Mouse (Mus musculus) embryonic facial prominence, embryonic 12.5 days (tissue): Measurements from ENCODE around the gene Retreg1. TPM values are rescaled to one million over a fixed set of nuclear protein-coding genes. Genes with fewer than 3 reads are reported as not detected.
"Not testable (repeated sequence)": the region's sequence is repeated elsewhere in the genome, so short reads cannot be mapped to it uniquely, and the experiment has no call there.

Experiments used
- ATAC-seq: fragments of 200-750 bp; cut with Nextera tagmentation; 2 replicates; pipeline ENCODE4 v1.8.0; 2017; ENCODE audit not compliant: insufficient number of reproducible peaks, insufficient read depth, low FRiP score, low TSS enrichment
- H3K27ac ChIP-seq: fragments of 300-500 bp; sonication (generic); 2 replicates; pipeline ENCODE4 v1.5.1; 2016; ENCODE audit warnings: mild to moderate bottlenecking
- H3K27me3 ChIP-seq: fragments of 300-500 bp; sonication (generic); 2 replicates; pipeline ENCODE4 v1.6.1; 2016; ENCODE audit warnings: mild to moderate bottlenecking, moderate library complexity
- H3K36me3 ChIP-seq: fragments of 300-500 bp; sonication (generic); 2 replicates; pipeline ENCODE4 v1.6.1; 2016; ENCODE audit warnings: mild to moderate bottlenecking
- H3K4me1 ChIP-seq: fragments of 300-500 bp; sonication (generic); 2 replicates; pipeline ENCODE4 v1.6.1; 2016
- H3K4me2 ChIP-seq: fragments of 300-500 bp; sonication (generic); replicated peaks from 2 replicates; pipeline ENCODE4 v1.6.1; 2016; ENCODE audit warnings: mild to moderate bottlenecking, moderate library complexity
- H3K4me3 ChIP-seq: fragments of 300-500 bp; sonication (generic); 2 replicates; pipeline ENCODE4 v1.5.1; 2016; ENCODE audit warnings: mild to moderate bottlenecking
- H3K9ac ChIP-seq: fragments of 300-500 bp; sonication (generic); 2 replicates; pipeline ENCODE4 v1.6.1; 2016; ENCODE audit warnings: mild to moderate bottlenecking, moderate library complexity
- H3K9me3 ChIP-seq: fragments of 300-500 bp; sonication (generic); 2 replicates; pipeline ENCODE4 v1.6.1; 2016; ENCODE audit warnings: mild to moderate bottlenecking, moderate library complexity
- WGBS: fragments of 180-500 bp; shearing (Covaris S2); methylation state at CpG from one replicate; pipeline ENCODE4 v1.1.7; 2016; 5-methylcytosine and 5-hydroxymethylcytosine counted together
- polyA plus RNA-seq: library from polyadenylated mRNA; unstranded; fragments of >200 nt; fragmentation: Nextera tagmentation; extraction: Ambion mirVana; gene quantifications from 2 replicates; pipeline ENCODE4 v1.2.1, GENCODE M21; 2016

Gene Retreg1
- polyA plus RNA-seq, 1 experiment from 2014 or later = 4.5 TPM

DNA sequence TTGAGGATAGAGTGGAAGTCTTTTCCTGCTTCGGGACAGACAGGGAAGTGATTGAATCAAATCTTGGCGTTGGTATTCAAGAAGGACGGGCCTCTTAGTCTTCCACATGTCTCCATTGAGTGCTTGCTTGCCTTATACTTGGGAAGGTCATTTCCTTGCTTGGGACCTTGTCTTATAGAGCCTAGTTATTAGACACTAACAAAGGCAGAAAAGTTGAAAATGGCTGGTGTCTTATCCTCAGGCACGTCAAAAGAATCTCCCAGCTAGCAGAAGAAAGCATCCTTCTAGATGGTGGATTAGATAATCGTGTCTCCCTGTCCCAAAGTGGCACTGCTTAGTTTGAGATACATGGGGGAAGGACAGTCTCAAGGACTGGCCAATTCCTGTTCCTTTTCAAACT is 113.0 kb downstream of the Retreg1 start:
- no peak overlapping the region for H3K9ac ChIP-seq
- ATAC-seq = no peak
- H3K4me1 ChIP-seq = no peaks in the 10 kb centered on the region; the same call in 1 of the 2 replicates
- no peaks in the 10 kb centered on the region for H3K36me3 ChIP-seq
- 76% methylated on average over 5 of the region's 5 CpGs for WGBS
- no peaks in the 10 kb centered on the region for H3K27me3 ChIP-seq
- H3K4me3 ChIP-seq = no peak overlapping the region
- no peak overlapping the region for H3K27ac ChIP-seq
- no peaks in the 10 kb centered on the region for H3K9me3 ChIP-seq
- H3K4me2 ChIP-seq = no peak overlapping the region

DNA sequence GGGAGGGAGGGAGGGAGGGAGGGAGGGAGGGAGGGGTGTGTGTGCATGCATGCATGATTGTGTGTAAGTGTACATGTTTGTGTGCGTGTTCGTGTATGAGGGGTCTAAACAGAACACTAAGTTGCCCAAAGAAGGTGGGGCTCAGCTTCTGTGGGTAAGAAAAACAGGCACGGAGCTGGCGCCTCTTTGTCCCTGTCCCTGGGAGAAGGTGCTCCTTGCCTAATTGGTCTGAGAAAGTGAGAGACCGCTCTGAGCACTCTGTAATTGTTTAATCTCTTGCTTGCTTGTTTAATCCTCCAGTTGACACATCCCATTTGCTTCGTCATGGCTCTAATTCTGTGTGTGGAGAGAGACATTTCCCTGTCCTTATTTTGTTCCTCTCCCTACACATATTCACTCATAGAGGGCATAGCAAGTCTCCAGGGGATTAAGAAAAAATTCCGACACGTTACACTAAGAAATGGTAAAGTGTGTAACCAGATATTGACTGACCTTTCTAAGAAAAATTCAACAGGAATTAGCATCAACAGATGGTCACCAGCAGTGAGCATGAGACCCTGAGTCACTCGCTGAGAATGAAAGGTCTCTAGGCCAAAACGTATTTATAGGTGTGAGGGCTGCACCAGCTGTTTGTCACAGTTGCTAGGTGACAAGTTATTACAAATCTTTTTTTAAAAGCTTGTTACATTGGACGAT is 113.6 kb downstream of the Retreg1 start:
- no peak overlapping the region for H3K4me2 ChIP-seq
- WGBS = 43% methylated on average over 11 of the region's 11 CpGs
- no peaks in the 10 kb centered on the region for H3K27me3 ChIP-seq
- H3K4me1 ChIP-seq = no peaks in the 10 kb centered on the region; the same call in 1 of the 2 replicates
- no peak overlapping the region for H3K27ac ChIP-seq
- H3K36me3 ChIP-seq = no peaks in the 10 kb centered on the region
- no peaks in the 10 kb centered on the region for H3K9me3 ChIP-seq
- H3K4me3 ChIP-seq = no peak overlapping the region
- ATAC-seq = no peak
- H3K9ac ChIP-seq = no peak overlapping the region

GRCm38 (mm10) chr15:25957651-25958050 is 114.7 kb downstream of the Retreg1 start:
- H3K4me1 ChIP-seq = no peaks in the 10 kb centered on the region; the same call in 1 of the 2 replicates
- H3K4me2 ChIP-seq = no peak overlapping the region
- H3K4me3 ChIP-seq = no peak overlapping the region
- no peaks in the 10 kb centered on the region for H3K27me3 ChIP-seq
- H3K9ac ChIP-seq = no peak overlapping the region
- H3K36me3 ChIP-seq = no peaks in the 10 kb centered on the region
- no peak overlapping the region for H3K27ac ChIP-seq
- no peaks in the 10 kb centered on the region for H3K9me3 ChIP-seq
- WGBS = 81% methylated on average over 10 of the region's 10 CpGs
- no peak for ATAC-seq

- Histone ChIP-seq H3K27ac (no peak overlapping the region), H3K4me2 (no peak overlapping the region), H3K27me3 (no peaks in the 10 kb centered on the region), H3K4me1 (no peaks in the 10 kb centered on the region; the same call in 1 of the 2 replicates), H3K4me3 (no peak overlapping the region), H3K9ac (no peak overlapping the region), H3K36me3 (no peaks in the 10 kb centered on the region), H3K9me3 (no peaks in the 10 kb centered on the region)
- 28% methylated on average over 5 of the region's 5 CpGs for WGBS
- 0 out of 2 replicates have a peak, but pooled peaks have one; percentile 68 for ATAC-seq
Measured at GRCm38 (mm10) chr15:25959375-25959774, 116.4 kb downstream of the Retreg1 start.

DNA sequence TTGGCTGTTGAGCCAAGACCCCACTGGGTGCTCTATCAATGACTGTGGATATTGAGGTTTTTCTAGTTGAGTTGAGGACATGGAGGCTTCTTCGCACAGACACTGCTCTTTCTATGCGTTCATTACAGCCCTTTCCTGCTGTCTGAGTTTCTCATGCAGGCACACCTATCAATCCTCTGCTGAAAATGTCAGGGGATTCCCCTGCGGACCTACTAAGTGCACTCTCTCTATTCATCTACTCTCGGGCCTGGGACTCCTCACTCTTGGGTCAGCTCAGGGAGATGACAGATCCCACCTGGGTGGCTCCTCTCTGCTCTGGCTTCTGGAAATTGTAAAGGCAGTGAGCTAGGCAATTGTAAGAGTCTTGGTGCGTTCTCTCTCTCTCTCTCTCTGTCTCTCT is 117.3 kb downstream of the Retreg1 start:
- Histone ChIP-seq H3K4me3 (no peak overlapping the region), H3K36me3 (no peaks in the 10 kb centered on the region), H3K27ac (no peak overlapping the region), H3K27me3 (no peaks in the 10 kb centered on the region), H3K9ac (no peak overlapping the region), H3K4me1 (no peaks in the 10 kb centered on the region; the same call in 1 of the 2 replicates), H3K9me3 (no peaks in the 10 kb centered on the region), H3K4me2 (no peak overlapping the region)
- ATAC-seq = no peak
- WGBS = 74% methylated on average over 5 of the region's 5 CpGs

GRCm38 (mm10) chr15:25966220-25966774 is 123.3 kb downstream of the Retreg1 start:
- no peaks in the 10 kb centered on the region for H3K9me3 ChIP-seq
- no peak overlapping the region for H3K4me2 ChIP-seq
- H3K27ac ChIP-seq = no peak overlapping the region
- H3K27me3 ChIP-seq = no peaks in the 10 kb centered on the region
- no peak for ATAC-seq
- H3K4me3 ChIP-seq = no peak overlapping the region
- no peaks in the 10 kb centered on the region for H3K4me1 ChIP-seq
- no peak overlapping the region for H3K9ac ChIP-seq
- no peaks in the 10 kb centered on the region for H3K36me3 ChIP-seq
- 77% methylated on average over 6 of the region's 6 CpGs for WGBS

DNA sequence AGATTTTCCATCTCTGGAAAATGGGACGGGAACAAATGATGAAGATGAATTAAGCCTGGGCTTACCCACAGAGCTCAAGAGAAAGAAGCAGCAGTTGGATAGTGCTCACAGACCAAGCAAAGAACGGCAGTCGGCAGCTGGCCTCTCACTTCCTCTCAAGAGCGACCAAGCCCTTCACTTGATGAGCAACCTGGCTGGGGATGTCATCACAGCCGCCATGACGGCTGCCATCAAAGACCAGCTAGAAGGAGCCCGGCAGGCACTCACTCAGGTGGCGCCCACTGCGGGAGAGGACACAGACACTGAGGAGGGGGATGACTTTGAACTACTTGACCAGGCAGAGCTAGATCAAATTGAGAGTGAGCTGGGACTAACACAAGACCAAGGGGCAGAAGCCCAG is 128.6 kb downstream of the Retreg1 start:
- Histone ChIP-seq H3K4me1 (no peaks in the 10 kb centered on the region), H3K9ac (no peak overlapping the region), H3K4me3 (no peak overlapping the region), H3K27me3 (no peaks in the 10 kb centered on the region), H3K27ac (no peak overlapping the region), H3K4me2 (no peak overlapping the region), H3K9me3 (no peaks in the 10 kb centered on the region), H3K36me3 (no peaks in the 10 kb centered on the region)
- no peak for ATAC-seq
- WGBS = 83% methylated on average over 9 of the region's 9 CpGs

DNA sequence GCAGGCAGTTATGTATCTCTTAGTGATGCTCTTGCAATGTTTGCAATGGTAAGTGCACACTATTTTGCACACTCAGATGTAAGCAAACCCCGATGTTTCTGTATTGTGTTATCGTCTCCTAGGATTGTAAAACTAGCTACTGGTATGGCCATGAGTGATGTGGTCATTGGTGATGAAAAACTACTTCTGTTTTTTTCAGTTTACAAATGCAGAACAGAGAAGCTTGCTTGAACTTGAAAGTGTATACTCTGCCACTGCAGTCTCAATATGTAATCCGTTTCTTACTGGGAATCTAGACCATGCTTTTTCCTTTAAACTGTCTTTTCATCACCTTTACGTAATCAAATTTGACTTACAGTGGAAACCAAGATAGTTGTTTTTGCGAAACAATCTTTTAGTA is 129.8 kb downstream of the Retreg1 start:
- Histone ChIP-seq H3K4me2 (no peak overlapping the region), H3K27ac (no peak overlapping the region), H3K4me3 (no peak overlapping the region), H3K9me3 (no peaks in the 10 kb centered on the region), H3K27me3 (no peaks in the 10 kb centered on the region), H3K4me1 (no peaks in the 10 kb centered on the region), H3K36me3 (no peaks in the 10 kb centered on the region), H3K9ac (no peak overlapping the region)
- ATAC-seq = no peak
- 87% methylated on average over 5 of the region's 5 CpGs for WGBS

DNA sequence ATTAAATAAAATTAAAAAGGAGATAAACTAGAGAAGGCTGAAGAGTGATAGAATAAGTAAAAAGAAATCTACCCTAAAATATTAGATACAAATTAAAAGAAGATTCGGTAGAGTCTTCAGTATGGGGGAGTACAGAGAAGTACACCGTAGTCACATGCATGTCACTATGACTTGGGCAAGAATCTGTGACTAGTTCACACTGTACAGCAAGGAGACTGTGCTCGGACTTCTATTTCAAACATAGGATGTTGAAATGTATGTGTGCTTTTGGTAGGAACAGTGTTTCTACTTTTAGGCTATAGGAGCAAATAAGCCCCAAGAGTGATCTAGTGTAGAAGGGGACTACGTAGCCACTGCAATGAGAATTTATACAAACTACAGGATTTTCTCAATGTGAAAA is 131.4 kb downstream of the Retreg1 start:
- WGBS = 89% methylated on average over 4 of the region's 4 CpGs
- Histone ChIP-seq H3K27ac (no peak overlapping the region), H3K27me3 (no peaks in the 10 kb centered on the region), H3K4me2 (no peak overlapping the region), H3K9me3 (no peaks in the 10 kb centered on the region), H3K9ac (no peak overlapping the region), H3K4me3 (no peak overlapping the region), H3K4me1 (no peaks in the 10 kb centered on the region), H3K36me3 (no peaks in the 10 kb centered on the region)
- ATAC-seq = no peak

DNA sequence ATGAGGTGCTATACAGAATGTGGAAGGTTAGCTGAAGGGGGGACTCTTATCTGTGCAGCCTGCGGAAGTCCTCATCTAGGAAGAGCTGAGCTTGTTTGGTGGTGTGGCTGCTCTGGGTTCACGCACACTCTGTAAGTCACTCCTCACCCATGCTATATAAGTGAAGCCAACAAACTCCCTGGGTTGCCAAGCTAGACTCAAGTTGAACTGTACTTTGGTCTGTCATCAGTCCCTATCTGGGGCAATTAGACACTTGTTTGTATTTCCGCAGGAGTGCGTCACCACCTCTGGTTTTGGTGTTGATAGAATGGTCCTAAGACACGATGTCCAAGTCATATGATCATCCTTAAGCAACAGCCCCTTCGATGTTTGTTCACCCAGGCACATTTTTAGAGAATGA is 132.8 kb downstream of the Retreg1 start:
- WGBS = 84% methylated on average over 6 of the region's 6 CpGs
- Histone ChIP-seq H3K4me1 (no peaks in the 10 kb centered on the region), H3K27ac (no peak overlapping the region), H3K27me3 (no peaks in the 10 kb centered on the region), H3K4me2 (no peak overlapping the region), H3K36me3 (no peaks in the 10 kb centered on the region), H3K4me3 (no peak overlapping the region), H3K9me3 (no peaks in the 10 kb centered on the region), H3K9ac (no peak overlapping the region)
- no peak for ATAC-seq

DNA sequence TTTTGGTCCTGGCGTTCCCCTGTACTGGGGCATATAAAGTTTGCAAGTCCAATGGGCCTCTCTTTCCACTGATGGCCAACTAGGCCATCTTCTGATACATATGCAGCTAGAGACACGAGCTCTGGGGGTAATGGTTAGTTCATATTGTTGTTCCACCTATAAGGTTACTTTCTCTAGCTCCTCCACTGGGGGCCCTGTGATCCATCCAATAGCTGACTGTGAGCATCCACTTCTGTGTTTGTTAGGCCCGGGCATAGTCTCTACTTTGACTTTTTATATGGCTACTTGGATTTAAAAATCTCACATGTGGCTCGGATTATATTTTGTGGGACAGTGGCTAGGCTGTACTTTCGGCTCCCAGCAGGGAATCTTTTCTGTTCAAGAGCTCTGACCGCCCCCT is 140.6 kb downstream of the Retreg1 start:
- Histone ChIP-seq H3K9ac (peak overlapping the region; percentile 68), H3K4me1 (peaks cover 16% of the 10 kb centered on the region), H3K27ac (peak overlapping the region; percentile 92), H3K36me3 (peaks cover 15% of the 10 kb centered on the region), H3K4me3 (peak overlapping the region; percentile 99), H3K4me2 (peak overlapping the region; percentile 93)
- H3K27me3 ChIP-seq, H3K9me3 ChIP-seq, ATAC-seq: not testable (repeated sequence)
- 18% methylated on average over 6 of the region's 6 CpGs for WGBS

- Histone ChIP-seq H3K9me3 (no peaks in the 10 kb centered on the region), H3K27me3 (no peaks in the 10 kb centered on the region), H3K9ac (peak within 1 kb of the TSS; percentile 96), H3K27ac (peak within 1 kb of the TSS; percentile 92), H3K4me1 (peaks cover 16% of the 10 kb centered on the region), H3K36me3 (peaks cover 18% of the 10 kb centered on the region), H3K4me3 (peak within 1 kb of the TSS; percentile 99), H3K4me2 (peak within 1 kb of the TSS; percentile 93)
- under 1% methylated on average over 57 of the region's 57 CpGs for WGBS
- peak; percentile 98 for ATAC-seq
Measured at GRCm38 (mm10) chr15:25984067-25984733, 141.2 kb downstream of the Retreg1 start, which contains the start of gene Zfp622. TSS of gene Zfp622 (plus strand) at chr15:25984366.
